Mouse (Mus musculus): ENCODE results near the gene Rptor. TPM values are rescaled to one million over a fixed set of nuclear protein-coding genes. Genes with fewer than 3 reads are reported as not detected.

Gene Rptor
- polyA plus RNA-seq, 1 experiment = 24.5 TPM

DNA sequence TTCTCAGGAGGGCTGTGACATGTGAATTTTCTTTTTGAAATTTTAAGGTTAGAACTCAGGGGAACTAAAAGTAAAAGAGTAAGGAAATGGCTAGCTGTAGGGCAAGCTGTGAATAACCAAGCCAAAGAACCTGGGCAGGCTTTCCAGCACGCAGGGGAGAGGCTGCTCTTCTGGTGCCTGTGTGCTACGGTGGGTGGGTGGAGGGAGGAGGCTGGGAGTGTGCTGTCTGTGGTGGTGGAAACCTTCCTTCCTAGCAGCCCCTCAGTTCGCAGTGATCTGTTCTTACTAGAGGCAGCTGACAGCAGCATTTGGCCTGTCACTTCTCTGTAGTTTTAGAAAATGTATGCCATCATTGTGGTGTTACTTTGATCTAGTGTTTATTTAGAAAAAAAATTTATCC lies 22.2 kb downstream of the Rptor start:
- Histone ChIP-seq H3K27ac (replicated peaks; ENCODE audit: low read depth, low read length) (no peak overlapping the region), H3K4me1 (ENCODE audit: control insufficient read depth, insufficient read depth, insufficient read length, low read length) (peaks cover 9% of the 10 kb centered on the region; the same call in 1 of the 2 replicates), H3K4me3 (ENCODE audit: insufficient read depth, low read depth, low read length) (no peak overlapping the region)

DNA sequence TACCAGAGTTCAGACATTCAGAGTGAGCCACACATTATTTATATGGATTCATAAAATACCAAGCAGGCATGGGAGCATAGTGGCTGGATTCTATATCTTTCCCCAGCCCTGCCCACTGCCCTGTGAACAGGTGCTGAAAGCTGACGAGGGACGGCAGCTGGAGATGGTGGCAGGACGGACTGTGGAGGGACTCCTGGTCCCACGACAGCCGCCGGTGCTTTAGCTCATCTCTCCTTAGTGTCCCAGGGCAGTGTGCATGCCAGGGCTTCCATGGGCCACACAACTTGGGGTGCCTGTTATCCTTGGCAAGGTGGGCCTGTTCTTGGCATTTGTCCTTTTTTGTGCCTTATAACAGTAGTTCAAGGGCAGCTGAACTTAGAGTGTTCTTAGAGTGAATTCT lies 22.8 kb downstream of the Rptor start:
- Histone ChIP-seq H3K4me3 (ENCODE audit: insufficient read depth, low read depth, low read length) (no peak overlapping the region), H3K4me1 (ENCODE audit: control insufficient read depth, insufficient read depth, insufficient read length, low read length) (peaks cover 9% of the 10 kb centered on the region; the same call in 1 of the 2 replicates), H3K27ac (replicated peaks; ENCODE audit: low read depth, low read length) (no peak overlapping the region)

DNA sequence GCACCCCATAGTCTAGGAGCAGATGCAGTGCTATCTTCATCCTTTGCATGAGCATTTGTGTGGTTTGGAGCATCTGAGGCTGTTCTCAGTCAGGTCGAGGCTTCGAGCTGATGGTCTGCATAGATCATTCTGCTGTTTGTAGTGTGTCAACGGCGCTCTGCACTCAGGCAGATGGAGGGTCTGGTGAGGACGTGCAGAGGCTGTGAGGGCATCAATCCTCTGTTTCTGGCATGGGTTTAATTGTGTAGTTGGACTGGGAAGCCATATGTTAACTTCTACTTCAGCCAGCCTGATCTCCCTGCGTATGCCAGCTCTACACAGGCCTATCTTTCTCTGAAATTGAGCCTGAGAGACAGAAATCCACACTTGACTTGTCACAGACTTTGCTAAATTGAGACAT lies 23.2 kb downstream of the Rptor start:
- no peak overlapping the region for H3K4me3 ChIP-seq (ENCODE audit: insufficient read depth, low read depth, low read length)
- no peak overlapping the region for H3K27ac ChIP-seq (replicated peaks; ENCODE audit: low read depth, low read length)

DNA sequence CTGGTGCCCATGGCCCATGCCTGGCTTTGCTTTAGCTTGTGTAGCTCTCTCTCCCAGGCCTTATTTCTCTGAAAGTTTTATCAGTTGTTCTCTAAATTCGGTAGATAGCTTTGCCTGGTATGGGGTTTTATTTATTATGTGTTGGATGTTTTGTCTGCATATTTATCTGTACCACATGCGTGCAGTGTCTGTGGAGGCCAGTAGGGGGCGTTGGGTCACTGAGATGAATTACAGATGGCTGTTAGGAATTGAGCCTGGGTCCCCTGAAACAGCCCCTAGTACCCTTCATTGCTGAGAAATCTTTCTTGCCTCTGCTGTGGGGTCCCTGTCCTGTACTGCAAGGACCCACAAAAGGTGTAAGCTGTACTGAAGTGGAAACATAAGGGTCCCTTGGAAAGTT lies 24.5 kb downstream of the Rptor start:
- Histone ChIP-seq H3K4me3 (ENCODE audit: insufficient read depth, low read depth, low read length) (no peak overlapping the region), H3K27ac (replicated peaks; ENCODE audit: low read depth, low read length) (no peak overlapping the region), H3K4me1 (ENCODE audit: control insufficient read depth, insufficient read depth, insufficient read length, low read length) (peaks cover 9% of the 10 kb centered on the region)

More for the DNA sequence above, 23.2 kb downstream of the Rptor start:
- peaks cover 9% of the 10 kb centered on the region; the same call in 1 of the 2 replicates for H3K4me1 ChIP-seq (ENCODE audit: control insufficient read depth, insufficient read depth, insufficient read length, low read length)

DNA sequence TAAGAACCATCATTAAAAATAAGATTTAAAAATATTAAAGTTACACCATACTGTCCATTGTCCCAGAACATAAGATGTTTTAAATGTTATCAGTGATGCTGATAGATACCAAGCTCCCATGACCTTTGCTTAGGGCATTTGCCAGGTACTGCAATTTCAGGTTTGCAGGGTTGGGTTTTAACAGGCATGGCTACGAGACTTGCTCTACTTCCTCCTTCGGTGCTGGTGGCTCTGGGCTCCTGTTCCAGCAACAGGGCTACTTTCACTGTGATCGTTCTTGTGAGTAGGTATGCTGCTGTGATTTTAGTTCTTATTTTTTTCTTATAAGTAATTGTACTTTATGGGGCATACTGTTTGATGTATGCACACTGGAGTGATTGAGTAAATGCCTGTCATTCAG lies 26.4 kb downstream of the Rptor start:
- Histone ChIP-seq H3K4me1 (ENCODE audit: control insufficient read depth, insufficient read depth, insufficient read length, low read length) (peaks cover 10% of the 10 kb centered on the region), H3K27ac (replicated peaks; ENCODE audit: low read depth, low read length) (no peak overlapping the region), H3K4me3 (ENCODE audit: insufficient read depth, low read depth, low read length) (no peak overlapping the region)

DNA sequence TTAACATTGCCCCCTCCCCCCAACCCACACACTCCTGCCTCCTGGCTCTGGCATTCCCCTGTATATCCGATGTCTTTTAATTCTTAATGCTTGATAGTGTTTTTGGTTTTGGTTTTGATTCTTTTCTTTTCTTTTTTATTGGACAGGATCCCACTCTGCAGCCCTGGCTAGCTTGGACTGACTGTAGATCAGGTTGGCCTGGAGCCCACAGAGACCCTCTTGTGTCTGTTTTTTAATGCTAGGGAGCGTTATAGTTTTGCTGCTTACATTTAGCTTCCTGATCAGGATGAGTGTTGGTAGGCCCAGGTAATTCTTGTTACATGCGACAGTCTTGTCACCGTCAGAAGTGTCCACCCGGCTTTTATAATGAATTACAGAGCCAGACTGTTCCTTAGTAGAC lies 27.6 kb downstream of the Rptor start:
- peaks cover 3% of the 10 kb centered on the region for H3K4me1 ChIP-seq (ENCODE audit: control insufficient read depth, insufficient read depth, insufficient read length, low read length)
- H3K27ac ChIP-seq (replicated peaks; ENCODE audit: low read depth, low read length) = no peak overlapping the region
- no peak overlapping the region for H3K4me3 ChIP-seq (ENCODE audit: insufficient read depth, low read depth, low read length)

DNA sequence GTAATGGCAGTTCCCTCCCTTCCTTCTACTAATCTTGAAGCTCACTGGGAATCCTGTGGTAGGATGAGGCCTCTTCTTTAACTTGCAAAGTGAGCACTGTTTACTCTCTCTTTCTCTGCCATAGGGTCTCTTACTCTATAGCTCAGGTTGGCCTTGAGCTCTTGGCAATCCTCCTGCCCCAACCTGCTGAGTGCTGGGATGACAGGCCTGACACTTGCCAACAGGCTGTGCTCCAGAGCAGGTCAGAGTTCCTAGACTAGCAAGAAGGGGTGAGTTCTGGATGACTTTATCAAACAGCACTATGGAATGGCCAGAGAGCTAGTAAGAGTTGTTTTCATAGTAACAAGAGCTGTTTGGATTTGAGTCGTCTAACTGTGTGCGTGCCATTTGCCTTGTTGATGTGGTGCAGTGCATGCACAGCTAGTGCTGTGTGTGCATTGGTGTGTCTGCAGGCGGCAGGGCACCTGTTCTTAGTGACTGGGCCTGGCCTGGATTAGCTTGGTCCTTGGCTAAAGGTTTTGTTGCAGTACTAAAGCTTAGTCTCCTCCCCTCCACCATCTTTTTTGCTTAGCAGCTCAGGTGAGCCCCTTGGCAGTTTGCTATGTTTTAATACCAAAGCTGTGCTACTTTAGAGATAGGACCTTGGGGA lies 28.6 kb downstream of the Rptor start:
- H3K4me3 ChIP-seq (ENCODE audit: insufficient read depth, low read depth, low read length) = no peak overlapping the region

DNA sequence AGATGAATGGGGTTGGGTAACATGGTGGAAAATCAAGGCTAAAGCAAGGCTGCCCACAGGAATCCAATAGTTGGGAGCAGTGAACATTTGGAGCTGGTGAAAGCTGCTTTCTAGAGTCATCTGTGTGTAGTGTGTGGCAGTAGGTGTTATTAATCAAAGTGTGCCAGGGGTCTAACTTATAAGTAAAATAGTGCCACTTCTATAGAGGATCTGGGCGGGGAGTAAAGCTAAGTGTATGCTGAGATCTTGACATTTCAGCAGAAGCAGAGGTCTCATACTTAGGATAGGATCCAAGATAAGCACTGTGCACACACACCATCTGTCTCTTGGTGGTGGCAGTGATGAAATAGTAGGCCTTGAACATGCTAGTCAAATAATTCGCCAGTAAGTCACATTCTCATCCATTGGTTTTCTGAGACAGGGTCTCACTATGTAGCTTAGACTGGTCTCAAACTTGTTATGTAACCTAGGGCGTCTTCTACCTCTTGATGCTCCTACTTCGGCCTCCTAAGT lies 33.7 kb downstream of the Rptor start:
- no peak overlapping the region for H3K27ac ChIP-seq (replicated peaks; ENCODE audit: low read depth, low read length)
- H3K4me3 ChIP-seq (ENCODE audit: insufficient read depth, low read depth, low read length) = no peak overlapping the region

More for the DNA sequence above, 28.6 kb downstream of the Rptor start:
- no peak overlapping the region for H3K27ac ChIP-seq (replicated peaks; ENCODE audit: low read depth, low read length)
- peaks cover 3% of the 10 kb centered on the region for H3K4me1 ChIP-seq (ENCODE audit: control insufficient read depth, insufficient read depth, insufficient read length, low read length)

DNA sequence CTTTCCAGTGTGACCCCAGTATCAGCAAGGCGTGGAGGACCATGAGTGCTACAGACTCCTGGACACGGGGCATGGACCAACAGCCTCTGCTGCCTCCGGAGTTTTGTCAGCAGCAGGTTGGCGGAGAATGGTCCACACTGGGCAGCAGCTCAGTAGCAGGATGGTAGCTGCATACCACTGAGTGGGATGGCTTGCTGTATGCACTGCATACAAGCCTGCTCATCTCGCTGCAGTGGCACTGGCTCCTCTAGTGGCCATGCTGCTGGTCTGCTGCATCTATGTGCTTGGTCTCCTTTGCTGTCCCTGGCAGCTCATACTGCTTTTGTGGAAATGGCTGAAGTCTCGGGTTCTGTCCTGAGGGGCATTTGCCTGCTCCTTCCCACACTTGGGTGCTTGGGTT lies 34.8 kb downstream of the Rptor start:
- H3K27ac ChIP-seq (replicated peaks; ENCODE audit: low read depth, low read length) = no peak overlapping the region
- no peaks in the 10 kb centered on the region for H3K4me1 ChIP-seq (ENCODE audit: control insufficient read depth, insufficient read depth, insufficient read length, low read length)
- H3K4me3 ChIP-seq (ENCODE audit: insufficient read depth, low read depth, low read length) = no peak overlapping the region

More for the DNA sequence above, 33.7 kb downstream of the Rptor start:
- H3K4me1 ChIP-seq (ENCODE audit: control insufficient read depth, insufficient read depth, insufficient read length, low read length) = peaks cover 3% of the 10 kb centered on the region

DNA sequence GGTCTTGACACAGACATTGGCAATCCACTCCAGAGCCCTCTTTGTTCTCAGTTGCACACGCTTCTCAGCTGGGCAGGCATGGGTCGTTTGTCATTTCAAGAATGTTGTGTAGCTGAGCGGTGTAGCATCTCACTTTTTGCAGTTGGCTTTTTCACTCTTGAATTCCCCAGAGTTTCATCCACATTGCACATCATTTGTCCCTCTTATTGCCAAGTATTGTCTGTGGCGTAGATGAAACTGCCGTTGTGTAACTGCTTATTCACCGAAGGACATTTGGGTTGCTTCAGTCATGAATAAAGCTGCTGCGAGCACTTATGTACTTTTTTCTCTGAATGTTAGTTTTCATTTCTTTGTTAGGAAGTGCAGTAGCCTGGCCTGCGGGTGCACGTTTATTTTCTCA lies 37.8 kb downstream of the Rptor start:
- Histone ChIP-seq H3K4me1 (ENCODE audit: control insufficient read depth, insufficient read depth, insufficient read length, low read length) (no peaks in the 10 kb centered on the region), H3K4me3 (ENCODE audit: insufficient read depth, low read depth, low read length) (no peak overlapping the region), H3K27ac (replicated peaks; ENCODE audit: low read depth, low read length) (no peak overlapping the region)

DNA sequence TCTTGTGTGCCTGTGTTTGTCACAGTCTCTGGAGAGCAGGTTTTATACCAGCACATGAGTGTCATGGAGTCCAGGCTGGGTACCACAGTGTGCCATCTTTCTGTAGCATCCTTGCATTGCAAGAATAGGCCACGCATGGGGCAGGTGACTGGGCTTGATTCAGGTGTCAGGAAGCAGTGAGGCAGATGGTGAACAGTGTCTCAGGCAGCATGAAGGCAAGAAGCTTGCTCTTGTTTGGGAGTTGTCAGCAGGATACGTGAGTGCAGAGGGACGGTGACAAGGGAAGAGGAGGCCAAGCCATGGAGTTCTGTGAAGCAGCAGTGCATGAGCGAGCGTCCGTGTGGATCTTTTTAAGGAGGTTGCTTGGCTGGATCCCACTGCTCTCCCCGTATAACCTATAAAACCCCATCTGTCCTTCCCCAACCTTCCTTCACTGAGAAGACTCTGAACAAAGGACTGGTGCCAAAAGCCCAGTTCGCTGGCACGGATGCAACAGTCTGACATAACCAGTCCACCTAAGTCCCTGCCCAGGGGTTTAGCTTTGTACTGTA lies 39.2 kb downstream of the Rptor start:
- Histone ChIP-seq H3K4me3 (ENCODE audit: insufficient read depth, low read depth, low read length) (no peak overlapping the region), H3K27ac (replicated peaks; ENCODE audit: low read depth, low read length) (no peak overlapping the region), H3K4me1 (ENCODE audit: control insufficient read depth, insufficient read depth, insufficient read length, low read length) (no peaks in the 10 kb centered on the region)

DNA sequence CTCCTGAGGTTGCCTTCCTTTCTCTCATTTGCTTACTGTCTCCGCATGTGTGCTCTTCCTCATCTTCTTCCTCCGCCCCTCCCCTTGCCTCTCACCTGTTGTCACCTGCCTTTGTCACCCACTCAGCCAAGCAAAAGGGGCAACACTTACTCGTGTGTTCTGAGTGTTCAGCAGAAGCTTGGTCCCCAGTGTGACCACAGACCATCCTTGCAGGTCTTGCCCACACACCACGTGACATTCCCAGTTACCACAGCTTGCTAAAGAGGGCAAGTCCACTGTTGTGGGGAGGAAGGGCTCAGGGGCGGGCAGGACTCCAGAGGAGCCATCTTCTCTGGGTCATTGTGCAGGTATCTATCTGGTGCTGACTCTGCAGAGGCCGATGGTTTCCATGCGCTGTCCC lies 40.6 kb downstream of the Rptor start:
- peaks cover under 1% of the 10 kb centered on the region; the same call in 1 of the 2 replicates for H3K4me1 ChIP-seq (ENCODE audit: control insufficient read depth, insufficient read depth, insufficient read length, low read length)
- no peak overlapping the region for H3K27ac ChIP-seq (replicated peaks; ENCODE audit: low read depth, low read length)
- no peak overlapping the region for H3K4me3 ChIP-seq (ENCODE audit: insufficient read depth, low read depth, low read length)

DNA sequence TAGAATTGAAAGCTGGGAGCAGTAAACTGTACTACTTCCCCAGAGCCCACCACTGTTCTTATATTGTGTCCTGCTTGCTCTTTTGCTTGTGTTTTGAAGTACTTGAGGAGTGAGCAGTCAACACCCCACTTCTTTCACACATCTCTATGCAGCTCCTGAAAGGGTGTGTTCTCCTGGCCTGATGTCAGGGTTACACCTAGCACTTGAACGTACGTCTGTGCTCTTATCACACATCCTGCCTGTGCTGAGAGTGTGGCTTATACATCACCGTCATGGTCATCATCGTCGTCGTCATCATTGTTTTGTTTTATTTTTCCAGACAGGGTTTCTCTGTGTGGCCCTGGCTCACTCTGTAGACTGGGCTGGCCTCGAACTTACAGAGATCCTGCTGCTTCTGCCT lies 41.4 kb downstream of the Rptor start:
- H3K27ac ChIP-seq (replicated peaks; ENCODE audit: low read depth, low read length) = no peak overlapping the region
- H3K4me1 ChIP-seq (ENCODE audit: control insufficient read depth, insufficient read depth, insufficient read length, low read length) = peaks cover 5% of the 10 kb centered on the region; the same call in 1 of the 2 replicates
- H3K4me3 ChIP-seq (ENCODE audit: insufficient read depth, low read depth, low read length) = no peak overlapping the region

DNA sequence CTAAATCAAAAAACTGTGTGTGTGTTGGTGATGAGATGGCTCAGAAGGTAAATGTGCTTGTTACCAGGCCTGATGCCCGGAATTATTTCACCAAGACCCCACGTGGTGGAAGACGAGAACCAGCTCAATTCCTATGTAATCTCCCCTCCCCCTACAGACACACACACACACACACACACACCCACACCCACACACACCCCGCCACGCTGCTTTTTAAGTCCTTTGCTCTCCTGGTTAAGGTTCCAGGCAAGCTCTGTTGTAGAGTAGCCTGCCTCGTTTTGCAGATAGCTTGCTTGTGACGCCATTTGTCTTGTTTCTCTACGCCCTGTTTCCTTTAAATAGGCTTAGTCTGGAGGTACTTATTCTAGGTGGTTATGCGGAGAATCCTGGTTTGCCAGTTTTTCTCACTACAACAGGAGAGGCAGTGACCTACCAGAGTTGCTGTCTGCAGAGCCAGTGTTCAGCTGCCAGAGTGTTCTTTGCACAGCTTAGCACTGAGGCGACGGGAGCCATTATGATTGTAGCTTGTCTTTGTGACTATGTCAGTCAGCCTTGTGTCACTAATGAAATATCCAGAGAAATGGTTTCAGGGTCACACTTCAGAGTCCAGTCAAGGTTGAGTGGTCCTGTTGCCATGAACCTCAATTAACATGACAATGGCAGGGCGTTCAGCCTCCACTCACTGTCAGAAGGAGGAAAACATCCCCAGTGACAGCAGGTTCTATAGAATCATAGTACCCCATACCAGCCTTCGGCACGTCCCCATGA lies 42.1 kb downstream of the Rptor start:
- no peak overlapping the region for H3K4me3 ChIP-seq (ENCODE audit: insufficient read depth, low read depth, low read length)
- peaks cover 5% of the 10 kb centered on the region; the same call in 1 of the 2 replicates for H3K4me1 ChIP-seq (ENCODE audit: control insufficient read depth, insufficient read depth, insufficient read length, low read length)
- H3K27ac ChIP-seq (replicated peaks; ENCODE audit: low read depth, low read length) = no peak overlapping the region

DNA sequence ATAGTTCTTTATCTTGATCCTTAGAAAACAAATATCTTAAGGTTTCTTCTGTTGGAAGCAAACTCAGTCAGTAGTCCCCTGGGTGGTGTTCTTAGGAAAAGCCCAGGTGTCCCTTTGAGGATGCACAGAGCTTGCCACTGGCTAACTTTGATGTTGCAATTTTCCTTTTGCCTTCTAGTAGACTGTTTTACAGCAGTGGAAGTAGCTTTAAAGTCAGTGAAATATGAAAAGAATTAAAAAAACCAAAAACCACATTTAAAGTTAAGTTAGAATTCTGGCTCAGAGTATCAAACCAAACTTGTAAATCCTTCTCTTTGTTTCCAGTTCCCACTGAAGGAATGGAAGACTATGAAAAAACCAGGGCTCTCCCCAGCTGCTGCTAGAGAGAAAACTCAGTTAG lies 47.8 kb downstream of the Rptor start:
- H3K4me3 ChIP-seq (ENCODE audit: insufficient read depth, low read depth, low read length) = no peak overlapping the region
- peaks cover 10% of the 10 kb centered on the region for H3K4me1 ChIP-seq (ENCODE audit: control insufficient read depth, insufficient read depth, insufficient read length, low read length)
- no peak overlapping the region for H3K27ac ChIP-seq (replicated peaks; ENCODE audit: low read depth, low read length)
